ENCODE assay signal across 30 mouse cellular contexts in the genomic region with DNA sequence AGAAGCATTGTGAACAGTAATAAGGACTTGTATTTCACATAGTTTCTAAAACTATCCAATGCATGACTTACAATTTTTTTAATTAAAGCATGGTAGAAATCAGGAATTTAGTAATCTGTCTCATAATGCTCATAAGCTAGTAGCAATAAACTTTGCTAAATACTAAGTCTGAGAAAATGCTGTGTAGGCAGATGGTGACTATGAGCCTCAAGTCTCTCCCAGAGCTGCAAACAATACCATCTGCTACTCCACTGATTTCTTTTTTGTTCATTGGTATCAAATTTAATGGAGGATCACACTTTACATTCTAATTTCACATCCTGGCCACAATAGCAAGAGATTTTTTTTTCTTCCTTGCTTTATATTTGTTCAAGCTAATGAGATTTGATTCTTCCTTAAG.
DNase-seq lines count a peak whose midpoint lies in the region; ATAC-seq and TF ChIP-seq lines count a peak whose summit lies in the region.
"Had no signal": no experiment of that assay in that cellular context is flagged by ENCODE, and none has a peak within 500 bp of the region (broad histone marks: within the 10 kb centered on the region; RNA-seq: fewer than 3 reads in every experiment).

No protein-coding gene starts in this region.

- H3K36me3 ChIP-seq in forebrain, postnatal 0 days (ENCODE audit: insufficient read depth) = no peaks in the 10 kb centered on the region
- no peaks in the 10 kb centered on the region for H3K36me3 ChIP-seq in forebrain, embryonic 10.5 days (replicated peaks)
- H3K36me3 ChIP-seq: embryonic facial prominence, embryonic 12.5 days; embryonic facial prominence, embryonic 15.5 days; forebrain, embryonic 12.5 days; G1E; heart, embryonic 12.5 days; heart, embryonic 15.5 days; hindbrain, embryonic 10.5 days; hindbrain, embryonic 13.5 days; intestine, embryonic 15.5 days had no signal

- no peaks in the 10 kb centered on the region for H3K27me3 ChIP-seq in forebrain, postnatal 0 days (ENCODE audit: insufficient read depth, low read length)
- H3K27me3 ChIP-seq in forebrain, embryonic 10.5 days (ENCODE audit: poor library complexity, severe bottlenecking) = no peaks in the 10 kb centered on the region
- H3K27me3 ChIP-seq: CH12.LX; embryonic facial prominence, embryonic 12.5 days; embryonic facial prominence, embryonic 15.5 days; forebrain, embryonic 12.5 days; heart, embryonic 12.5 days; heart, embryonic 15.5 days; hindbrain, embryonic 13.5 days; intestine, embryonic 15.5 days; Patski had no signal

- H3K4me3 ChIP-seq in forebrain, postnatal 0 days (ENCODE audit: low read depth, low read length) = no peak overlapping the region
- no peak overlapping the region for H3K4me3 ChIP-seq in forebrain, embryonic 10.5 days
- H3K4me3 ChIP-seq: embryonic facial prominence, embryonic 12.5 days; embryonic facial prominence, embryonic 15.5 days; forebrain, embryonic 12.5 days; gastrocnemius, adult 2 months; heart, embryonic 12.5 days; heart, embryonic 15.5 days; hindbrain, embryonic 10.5 days; hindbrain, embryonic 13.5 days; intestine, embryonic 15.5 days had no signal

- ATAC-seq in forebrain, postnatal 0 days = peak; percentile 55; the same call in 1 of the 2 replicates
- ATAC-seq: hindbrain, embryonic 16.5 days; intestine, embryonic 15.5 days; Patski had no signal

- no peaks in the 10 kb centered on the region for H3K4me1 ChIP-seq in forebrain, postnatal 0 days (ENCODE audit: insufficient read depth)
- H3K4me1 ChIP-seq in forebrain, embryonic 10.5 days = no peaks in the 10 kb centered on the region
- H3K4me1 ChIP-seq: embryonic facial prominence, embryonic 12.5 days; embryonic facial prominence, embryonic 15.5 days; forebrain, embryonic 12.5 days; heart, embryonic 12.5 days; heart, embryonic 15.5 days; hindbrain, embryonic 10.5 days; hindbrain, embryonic 13.5 days; intestine, embryonic 15.5 days had no signal

- no peak for TF ChIP-seq POLR2A in brain, embryonic 14.5 days (IDR thresholded peaks at IDR 0.05; ENCODE audit: borderline replicate concordance, extremely low read depth, insufficient read depth, insufficient read length, poor library complexity, severe bottlenecking)

- H3K27ac ChIP-seq in forebrain, postnatal 0 days (ENCODE audit: low read depth, low read length) = no peak overlapping the region
- H3K27ac ChIP-seq in forebrain, embryonic 10.5 days = no peak overlapping the region
- H3K27ac ChIP-seq: embryonic facial prominence, embryonic 12.5 days; embryonic facial prominence, embryonic 15.5 days; forebrain, embryonic 12.5 days; gastrocnemius, adult 2 months; heart, embryonic 15.5 days; hindbrain, embryonic 10.5 days; hindbrain, embryonic 13.5 days; intestine, embryonic 15.5 days had no signal

- no peaks in the 10 kb centered on the region for H3K9me3 ChIP-seq in forebrain, postnatal 0 days (ENCODE audit: low read length)
- H3K9me3 ChIP-seq in forebrain, embryonic 10.5 days = no peaks in the 10 kb centered on the region
- H3K9me3 ChIP-seq: embryonic facial prominence, embryonic 12.5 days; embryonic facial prominence, embryonic 15.5 days; forebrain, embryonic 12.5 days; G1E; heart, embryonic 12.5 days; heart, embryonic 15.5 days; hindbrain, embryonic 10.5 days; hindbrain, embryonic 13.5 days; intestine, embryonic 15.5 days had no signal

- H3K9ac ChIP-seq in forebrain, postnatal 0 days = no peak overlapping the region
- H3K9ac ChIP-seq: embryonic facial prominence, embryonic 12.5 days; embryonic facial prominence, embryonic 15.5 days; forebrain, embryonic 12.5 days; heart, embryonic 12.5 days; heart, embryonic 15.5 days; hindbrain, embryonic 13.5 days; intestine, embryonic 15.5 days had no signal

- peak; percentile 2 for DNase-seq in forebrain, postnatal 0 days
- no peak for DNase-seq in forebrain, embryonic 10.5 days (ENCODE audit: extremely low spot score, low spot score)
- peak; percentile 3 for DNase-seq in layer of hippocampus, adult 9-11 months
- DNase-seq in layer of hippocampus, postnatal 25 days (ENCODE audit: extremely low spot score in 1 of 2, low spot score in 1 of 2) = no peak
- peak; percentile 41 for DNase-seq in brain, embryonic 14.5 days (ENCODE audit: low read depth)
- DNase-seq in adrenal gland, postnatal 25 days = no peak
- no peak for DNase-seq in kidney, postnatal 14 days
- DNase-seq: adrenal gland, postnatal 10 days; B cell, adult 2 months; cerebellum, adult 11 months; cerebellum, adult 2 months; cerebellum, adult 9-11 months; cerebellum, postnatal 25 days; gastrocnemius, adult 2 months; gastrocnemius, postnatal 14 days; heart, adult 11 months; heart, postnatal 10 days; heart, postnatal 36 days had no signal

- TF ChIP-seq CTCF in forebrain, postnatal 0 days (IDR thresholded peaks at IDR 0.05; ENCODE audit: low read depth) = no peak
- no peak for TF ChIP-seq CTCF in brain, embryonic 14.5 days (IDR thresholded peaks at IDR 0.05; ENCODE audit: borderline replicate concordance, extremely low read depth, insufficient read depth, insufficient read length)

- H3K4me2 ChIP-seq in forebrain, postnatal 0 days (ENCODE audit: low read depth) = no peak overlapping the region
- H3K4me2 ChIP-seq: embryonic facial prominence, embryonic 12.5 days; embryonic facial prominence, embryonic 15.5 days; forebrain, embryonic 12.5 days; heart, embryonic 12.5 days; heart, embryonic 15.5 days; hindbrain, embryonic 13.5 days; intestine, embryonic 15.5 days had no signal

Comparison
In these comparisons a context has a peak if more than half of its experiments do, and no peak if none do; other contexts are left out.
1. DNase-seq: peak in forebrain, postnatal 0 days (single experiment), layer of hippocampus, adult 9-11 months (single experiment) and brain, embryonic 14.5 days (single experiment); none in forebrain, embryonic 10.5 days (single experiment), layer of hippocampus, postnatal 25 days (0 of 2), adrenal gland, postnatal 25 days (single experiment) and kidney, postnatal 14 days (single experiment).